19 mouse cellular contexts compared by ENCODE assay signal in genomic region chr7:19158601-19159000, GRCm38 (mm10). TPM values are rescaled to one million over a fixed set of nuclear protein-coding genes. Genes with fewer than 3 reads are reported as not detected.
"Had no signal": no experiment of that assay in that cellular context is flagged by ENCODE, and none has a peak within 500 bp of the region (broad histone marks: within the 10 kb centered on the region; RNA-seq: fewer than 3 reads in every experiment).

No protein-coding gene starts in this region.

- DNase-seq: lung, embryonic 14.5 days; lung, postnatal 10 days; lung, postnatal 4 days; midbrain, embryonic 14.5 days; retina, postnatal 1 day; right cerebral cortex, adult 18-20 months; right cerebral cortex, postnatal 25 days; right cerebral cortex, postnatal 4 days; spleen, adult 18-20 months; thymus, adult 18-20 months; thymus, postnatal 14 days; thymus, postnatal 36 days had no signal

- H3K4me2 ChIP-seq: midbrain, embryonic 12.5 days; neural tube, embryonic 13.5 days had no signal

- H3K9me3 ChIP-seq: midbrain, embryonic 10.5 days; midbrain, embryonic 12.5 days; neural tube, embryonic 13.5 days; neural tube, embryonic 15.5 days had no signal

- H3K27ac ChIP-seq: midbrain, embryonic 10.5 days; midbrain, embryonic 12.5 days had no signal

- H3K4me3 ChIP-seq: midbrain, embryonic 12.5 days; myocyte; neural tube, embryonic 13.5 days had no signal

- H3K9ac ChIP-seq: lung, embryonic 14.5 days; midbrain, embryonic 12.5 days; neural tube, embryonic 13.5 days had no signal

RNA-seq across cellular contexts. Expression of gene Gipr, which starts 7.3 kb away (rescaled TPM):
- total RNA-seq: megakaryocyte, adult 5-6 weeks; megakaryocyte-erythroid progenitor cell, adult 5-6 weeks had no signal
